Mouse (Mus musculus): ENCODE results near the gene Kcnk6. TPM values are rescaled to one million over a fixed set of nuclear protein-coding genes. Genes with fewer than 3 reads are reported as not detected.

The Kcnk6 gene
- polyA plus RNA-seq, 1 experiment from 2014 or later = 1.1 TPM

DNA sequence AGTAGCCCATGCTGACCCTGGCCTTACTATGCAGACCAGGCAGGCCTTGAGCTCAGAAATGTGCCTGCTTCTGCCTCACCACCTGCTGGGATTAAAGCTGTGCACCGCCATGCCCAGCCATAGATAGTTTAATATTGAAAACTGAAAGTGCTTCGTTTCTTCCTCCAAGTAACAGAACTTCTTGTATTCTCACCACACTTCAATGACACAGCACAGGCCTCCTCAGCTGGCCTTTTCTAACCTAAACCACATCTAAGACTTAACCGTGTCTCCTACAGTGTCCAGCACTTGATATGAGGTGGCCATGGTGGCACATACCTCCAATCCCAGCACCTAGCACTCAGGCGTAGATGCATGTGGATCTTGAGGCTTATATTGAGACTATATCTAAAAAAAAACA lies 38.1 kb upstream of the Kcnk6 start:
- Histone ChIP-seq H3K27me3 (replicated peaks; ENCODE audit: control insufficient read depth, insufficient read depth, low read length) (no peaks in the 10 kb centered on the region), H3K9ac (replicated peaks; ENCODE audit: low read depth, low read length) (no peak overlapping the region), H3K36me3 (ENCODE audit: control insufficient read depth, insufficient read depth) (no peaks in the 10 kb centered on the region), H3K4me3 (replicated peaks; ENCODE audit: low read length) (no peak overlapping the region), H3K4me1 (replicated peaks; ENCODE audit: control insufficient read depth, insufficient read depth, low read length) (peaks cover 12% of the 10 kb centered on the region; the same call in 1 of the 2 replicates), H3K27ac (ENCODE audit: low read length) (no peak overlapping the region), H3K9me3 (ENCODE audit: control insufficient read depth, low read length) (no peaks in the 10 kb centered on the region), H3K4me2 (ENCODE audit: low read length) (no peak overlapping the region)
- ATAC-seq = no peak
- 90% methylated on average over 4 of the region's 4 CpGs for WGBS

DNA sequence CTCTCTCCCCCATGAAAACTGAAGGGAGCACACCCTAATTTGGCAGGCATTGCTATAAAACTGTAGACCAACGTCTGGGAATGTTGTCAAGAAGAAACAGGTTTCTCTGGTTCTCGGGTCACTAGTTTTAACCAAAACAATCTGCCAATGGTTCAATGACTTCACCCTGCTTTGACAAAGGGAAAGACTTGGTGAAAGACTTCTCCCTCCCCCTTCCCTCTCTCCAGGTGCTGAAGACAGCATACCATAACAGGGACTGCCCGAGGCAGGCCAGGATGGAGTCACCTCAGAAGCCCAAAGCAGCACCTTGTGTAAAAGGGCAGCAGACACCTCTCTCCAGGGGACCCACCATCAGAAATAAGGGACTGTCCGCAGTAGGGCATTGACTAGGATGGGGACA lies 34.6 kb upstream of the Kcnk6 start:
- Histone ChIP-seq H3K9me3 (ENCODE audit: control insufficient read depth, low read length) (no peaks in the 10 kb centered on the region), H3K36me3 (ENCODE audit: control insufficient read depth, insufficient read depth) (no peaks in the 10 kb centered on the region), H3K4me1 (replicated peaks; ENCODE audit: control insufficient read depth, insufficient read depth, low read length) (peaks cover 9% of the 10 kb centered on the region; the same call in 1 of the 2 replicates), H3K27me3 (replicated peaks; ENCODE audit: control insufficient read depth, insufficient read depth, low read length) (no peaks in the 10 kb centered on the region), H3K4me3 (replicated peaks; ENCODE audit: low read length) (no peak overlapping the region), H3K9ac (replicated peaks; ENCODE audit: low read depth, low read length) (no peak overlapping the region), H3K4me2 (ENCODE audit: low read length) (no peak overlapping the region), H3K27ac (ENCODE audit: low read length) (no peak overlapping the region)
- no peak for ATAC-seq
- WGBS = 56% methylated on average over 4 of the region's 4 CpGs

DNA sequence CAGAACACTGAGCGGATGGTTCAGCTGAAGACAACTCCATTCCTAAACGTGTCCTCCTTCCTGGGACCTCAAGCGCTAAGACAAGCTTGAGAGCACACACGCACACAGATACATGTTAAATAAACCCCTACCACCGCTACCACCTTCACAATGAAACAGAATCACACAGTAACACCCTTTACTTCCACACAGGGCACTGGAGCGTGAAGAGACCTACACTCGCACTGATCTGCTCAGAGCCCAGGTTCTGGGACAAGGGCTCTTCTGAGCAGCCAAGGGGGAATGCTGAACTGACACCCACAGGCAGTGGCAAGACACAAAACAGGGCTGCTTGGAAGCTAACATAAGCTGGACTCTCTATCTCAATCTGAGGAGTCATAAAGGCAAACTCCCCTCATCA lies 33.3 kb upstream of the Kcnk6 start:
- H3K27me3 ChIP-seq (replicated peaks; ENCODE audit: control insufficient read depth, insufficient read depth, low read length) = no peaks in the 10 kb centered on the region
- H3K9ac ChIP-seq (replicated peaks; ENCODE audit: low read depth, low read length) = no peak overlapping the region
- H3K27ac ChIP-seq (ENCODE audit: low read length) = no peak overlapping the region
- no peak for ATAC-seq
- no peak overlapping the region for H3K4me3 ChIP-seq (replicated peaks; ENCODE audit: low read length)
- H3K4me2 ChIP-seq (ENCODE audit: low read length) = no peak overlapping the region
- H3K36me3 ChIP-seq (ENCODE audit: control insufficient read depth, insufficient read depth) = no peaks in the 10 kb centered on the region
- 0 out of 2 replicates have a peak, but pooled peaks cover under 1% of the 10 kb centered on the region for H3K4me1 ChIP-seq (replicated peaks; ENCODE audit: control insufficient read depth, insufficient read depth, low read length)
- H3K9me3 ChIP-seq (ENCODE audit: control insufficient read depth, low read length) = no peaks in the 10 kb centered on the region
- WGBS = 82% methylated on average over 7 of the region's 7 CpGs

DNA sequence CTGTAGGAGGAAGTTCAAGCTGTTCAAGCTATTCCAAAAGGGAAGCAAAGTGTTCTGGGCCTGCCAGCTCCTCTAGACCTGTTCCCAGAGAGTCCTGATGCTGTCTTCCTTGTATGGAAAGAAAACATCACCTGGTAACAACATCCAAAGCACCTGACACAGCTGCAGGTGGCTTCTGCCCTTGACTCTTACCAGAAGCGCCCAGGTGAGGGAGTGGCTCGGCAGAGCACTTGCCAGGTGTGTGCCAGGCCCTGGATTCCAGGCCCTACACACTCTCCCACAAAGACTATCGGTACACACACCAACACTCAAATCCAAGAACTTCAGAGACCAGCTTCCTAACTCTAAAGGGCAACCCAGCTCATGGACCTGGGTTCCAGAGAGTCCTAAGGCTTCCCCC lies 31.5 kb upstream of the Kcnk6 start:
- ATAC-seq = no peak
- Histone ChIP-seq H3K36me3 (ENCODE audit: control insufficient read depth, insufficient read depth) (no peaks in the 10 kb centered on the region), H3K4me3 (replicated peaks; ENCODE audit: low read length) (no peak overlapping the region), H3K9me3 (ENCODE audit: control insufficient read depth, low read length) (no peaks in the 10 kb centered on the region), H3K4me1 (replicated peaks; ENCODE audit: control insufficient read depth, insufficient read depth, low read length) (peaks cover 4% of the 10 kb centered on the region; the same call in 1 of the 2 replicates), H3K9ac (replicated peaks; ENCODE audit: low read depth, low read length) (no peak overlapping the region), H3K4me2 (ENCODE audit: low read length) (no peak overlapping the region), H3K27me3 (replicated peaks; ENCODE audit: control insufficient read depth, insufficient read depth, low read length) (no peaks in the 10 kb centered on the region), H3K27ac (ENCODE audit: low read length) (no peak overlapping the region)
- 88% methylated on average over 3 of the region's 3 CpGs for WGBS

DNA sequence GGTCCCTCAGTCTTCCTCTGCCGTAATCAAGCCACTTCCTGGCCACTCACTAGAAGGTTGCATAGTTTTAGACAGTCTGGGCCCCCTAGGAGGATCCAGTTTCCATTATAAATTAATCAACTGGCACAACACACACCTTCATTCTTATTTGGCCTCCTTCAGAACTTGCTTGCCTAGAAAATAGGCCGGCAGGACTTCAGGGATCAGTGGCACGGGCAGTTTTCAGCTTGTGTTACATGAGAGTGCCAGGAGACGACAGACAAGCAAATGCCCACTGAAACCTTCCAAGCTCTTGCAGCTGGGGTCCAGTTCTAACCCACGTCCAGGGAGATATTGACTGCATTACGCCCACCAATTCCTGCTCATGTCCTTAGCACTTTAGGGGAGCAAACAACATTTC lies 29.8 kb upstream of the Kcnk6 start:
- Histone ChIP-seq H3K4me2 (ENCODE audit: low read length) (no peak overlapping the region), H3K27ac (ENCODE audit: low read length) (no peak overlapping the region), H3K9me3 (ENCODE audit: control insufficient read depth, low read length) (no peaks in the 10 kb centered on the region), H3K9ac (replicated peaks; ENCODE audit: low read depth, low read length) (no peak overlapping the region), H3K4me3 (replicated peaks; ENCODE audit: low read length) (no peak overlapping the region), H3K27me3 (replicated peaks; ENCODE audit: control insufficient read depth, insufficient read depth, low read length) (no peaks in the 10 kb centered on the region), H3K36me3 (ENCODE audit: control insufficient read depth, insufficient read depth) (no peaks in the 10 kb centered on the region), H3K4me1 (replicated peaks; ENCODE audit: control insufficient read depth, insufficient read depth, low read length) (peaks cover 4% of the 10 kb centered on the region; the same call in 1 of the 2 replicates)
- no peak for ATAC-seq
- WGBS = 87% methylated on average over 6 of the region's 6 CpGs

DNA sequence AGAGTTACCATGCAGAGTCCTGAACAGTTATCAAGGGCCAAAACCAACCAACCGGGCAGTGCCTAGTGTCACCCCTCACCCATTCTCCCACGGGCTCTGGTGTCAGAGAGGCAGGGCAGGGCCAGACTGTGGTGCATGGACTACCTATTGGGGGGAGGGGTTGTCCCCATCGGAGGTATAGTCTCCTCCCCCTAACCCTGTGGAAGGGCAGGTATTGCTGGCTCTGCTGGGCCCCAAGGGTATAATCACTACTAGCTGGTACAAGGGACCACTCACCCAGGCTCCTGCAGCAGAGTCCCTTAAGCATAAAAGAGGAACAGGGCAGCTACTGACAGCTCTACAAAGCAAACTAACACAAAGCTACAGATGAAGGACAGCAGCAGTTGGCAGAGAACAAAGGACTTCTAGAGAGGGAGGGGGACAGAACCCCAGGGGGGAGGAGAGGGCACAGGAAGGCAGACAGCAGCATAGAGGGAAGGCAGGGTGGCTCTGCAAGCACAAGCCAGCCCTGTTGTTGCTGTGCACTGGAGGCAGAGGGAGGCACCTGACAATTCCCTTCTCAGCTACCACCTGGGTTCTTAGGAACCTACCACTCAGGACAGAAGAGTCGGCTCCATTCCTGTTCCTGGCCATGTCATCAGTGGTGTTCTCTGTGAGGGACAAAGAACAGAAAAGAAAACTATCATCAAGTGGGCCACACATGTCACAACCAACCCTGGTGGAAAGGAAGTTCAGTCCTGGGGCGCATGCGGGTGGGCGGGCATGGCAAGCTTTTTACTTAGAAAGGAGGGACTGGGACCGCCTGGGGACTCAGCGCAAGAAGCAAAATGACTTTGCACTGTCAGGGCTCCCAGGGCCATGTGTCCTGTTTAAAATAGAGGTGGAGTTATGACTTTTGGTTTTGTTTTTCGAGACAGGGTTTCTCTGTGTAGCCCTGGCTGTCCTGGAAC lies 27.7 kb upstream of the Kcnk6 start:
- ATAC-seq = peak; percentile 47
- Histone ChIP-seq H3K4me2 (ENCODE audit: low read length) (no peak overlapping the region), H3K4me3 (replicated peaks; ENCODE audit: low read length) (no peak overlapping the region), H3K27me3 (replicated peaks; ENCODE audit: control insufficient read depth, insufficient read depth, low read length) (no peaks in the 10 kb centered on the region), H3K9me3 (ENCODE audit: control insufficient read depth, low read length) (no peaks in the 10 kb centered on the region), H3K4me1 (replicated peaks; ENCODE audit: control insufficient read depth, insufficient read depth, low read length) (peaks cover 4% of the 10 kb centered on the region; the same call in 1 of the 2 replicates), H3K36me3 (ENCODE audit: control insufficient read depth, insufficient read depth) (no peaks in the 10 kb centered on the region), H3K27ac (ENCODE audit: low read length) (no peak overlapping the region), H3K9ac (replicated peaks; ENCODE audit: low read depth, low read length) (no peak overlapping the region)
- WGBS = 66% methylated on average over 10 of the region's 10 CpGs

DNA sequence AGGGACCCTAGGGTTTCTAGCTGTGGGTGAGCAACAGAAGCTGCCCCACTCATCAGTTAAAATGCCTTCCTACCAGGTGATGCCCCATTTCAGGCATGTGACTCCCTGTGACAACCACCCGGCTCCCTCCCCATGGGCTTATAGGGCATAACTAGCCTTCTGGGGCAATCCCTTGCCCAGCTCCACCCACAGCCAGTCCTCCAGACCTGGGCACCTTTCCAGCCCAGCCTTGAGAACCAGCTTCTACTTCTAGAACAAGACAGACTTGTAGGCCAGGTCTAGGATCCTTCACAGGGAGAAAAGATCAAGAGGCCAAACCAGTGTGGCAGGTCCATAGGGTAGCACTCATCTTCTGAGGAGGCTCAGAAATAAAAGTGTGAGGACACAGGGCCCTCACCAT lies 25.1 kb upstream of the Kcnk6 start:
- WGBS = 69% methylated on average over 1 of the region's 1 CpGs
- Histone ChIP-seq H3K27me3 (replicated peaks; ENCODE audit: control insufficient read depth, insufficient read depth, low read length) (no peaks in the 10 kb centered on the region), H3K9me3 (ENCODE audit: control insufficient read depth, low read length) (no peaks in the 10 kb centered on the region), H3K36me3 (ENCODE audit: control insufficient read depth, insufficient read depth) (no peaks in the 10 kb centered on the region), H3K4me2 (ENCODE audit: low read length) (no peak overlapping the region), H3K9ac (replicated peaks; ENCODE audit: low read depth, low read length) (no peak overlapping the region), H3K4me1 (replicated peaks; ENCODE audit: control insufficient read depth, insufficient read depth, low read length) (peaks cover 4% of the 10 kb centered on the region; the same call in 1 of the 2 replicates), H3K4me3 (replicated peaks; ENCODE audit: low read length) (no peak overlapping the region), H3K27ac (ENCODE audit: low read length) (no peak overlapping the region)
- no peak for ATAC-seq

DNA sequence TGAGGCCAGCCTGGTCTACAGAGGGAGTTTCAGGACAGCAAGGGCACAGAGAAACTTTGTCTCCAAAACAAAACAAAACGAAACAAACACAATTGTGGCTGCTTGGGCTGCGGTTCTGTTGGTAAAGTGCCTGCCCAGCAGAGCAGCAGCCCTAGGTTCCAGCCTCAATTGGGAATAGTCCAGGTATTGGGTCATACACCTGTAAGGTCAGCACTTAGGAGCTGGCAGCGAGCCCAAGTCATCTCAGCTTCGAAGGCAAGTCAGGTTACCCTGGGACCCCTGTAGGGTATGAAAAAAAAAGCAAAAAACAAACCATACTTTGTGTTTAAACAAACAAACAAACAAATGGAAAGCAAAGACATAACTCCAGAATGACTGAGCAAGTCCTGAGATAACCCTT lies 23.6 kb upstream of the Kcnk6 start:
- no peak for ATAC-seq
- Histone ChIP-seq H3K27ac (ENCODE audit: low read length) (no peak overlapping the region), H3K36me3 (ENCODE audit: control insufficient read depth, insufficient read depth) (no peaks in the 10 kb centered on the region), H3K4me2 (ENCODE audit: low read length) (no peak overlapping the region), H3K27me3 (replicated peaks; ENCODE audit: control insufficient read depth, insufficient read depth, low read length) (no peaks in the 10 kb centered on the region), H3K9ac (replicated peaks; ENCODE audit: low read depth, low read length) (no peak overlapping the region), H3K4me3 (replicated peaks; ENCODE audit: low read length) (no peak overlapping the region), H3K9me3 (ENCODE audit: control insufficient read depth, low read length) (no peaks in the 10 kb centered on the region), H3K4me1 (replicated peaks; ENCODE audit: control insufficient read depth, insufficient read depth, low read length) (peaks cover 4% of the 10 kb centered on the region; the same call in 1 of the 2 replicates)
- WGBS = 84% methylated on average over 4 of the region's 4 CpGs

DNA sequence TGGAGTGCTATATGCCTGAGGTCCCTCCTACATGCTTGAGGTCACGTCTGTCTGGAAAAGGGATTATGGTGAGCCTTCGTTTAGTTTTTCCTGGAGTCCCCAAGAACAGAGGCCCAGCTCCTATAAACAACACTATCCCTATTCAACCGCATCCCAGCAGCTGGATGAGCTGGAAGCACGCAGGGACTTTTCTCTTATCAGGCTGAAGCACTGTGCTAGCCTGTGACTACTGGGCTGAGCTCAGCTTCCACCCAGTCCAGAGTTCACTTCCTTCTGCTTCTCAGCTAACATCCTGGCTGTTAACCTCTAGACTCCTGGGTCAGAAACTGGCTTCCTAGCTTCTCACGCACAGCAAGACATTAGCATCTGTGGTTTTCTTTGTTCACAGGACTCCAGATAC lies 21.5 kb upstream of the Kcnk6 start:
- WGBS = 47% methylated on average over 5 of the region's 5 CpGs
- no peak overlapping the region for H3K27ac ChIP-seq (ENCODE audit: low read length)
- H3K4me3 ChIP-seq (replicated peaks; ENCODE audit: low read length) = no peak overlapping the region
- H3K27me3 ChIP-seq (replicated peaks; ENCODE audit: control insufficient read depth, insufficient read depth, low read length) = no peaks in the 10 kb centered on the region
- H3K9me3 ChIP-seq (ENCODE audit: control insufficient read depth, low read length) = no peaks in the 10 kb centered on the region
- no peaks in the 10 kb centered on the region for H3K4me1 ChIP-seq (replicated peaks; ENCODE audit: control insufficient read depth, insufficient read depth, low read length)
- H3K4me2 ChIP-seq (ENCODE audit: low read length) = no peak overlapping the region
- no peak for ATAC-seq
- no peak overlapping the region for H3K9ac ChIP-seq (replicated peaks; ENCODE audit: low read depth, low read length)
- H3K36me3 ChIP-seq (ENCODE audit: control insufficient read depth, insufficient read depth) = no peaks in the 10 kb centered on the region

Data from forebrain, embryonic 16.5 days (tissue).